Mouse (Mus musculus): ENCODE results near the gene Flt1.

Flt1 gene

GRCm38 (mm10) chr5:147668637-147669344 is 57.0 kb downstream of the Flt1 start:
- in situ Hi-C loops (cut with MboI, MseI): loop anchor here (10.0 kb wide), 2 partner anchors 284 to 1236 kb away; no protein-coding TSS in a partner anchor

DNA sequence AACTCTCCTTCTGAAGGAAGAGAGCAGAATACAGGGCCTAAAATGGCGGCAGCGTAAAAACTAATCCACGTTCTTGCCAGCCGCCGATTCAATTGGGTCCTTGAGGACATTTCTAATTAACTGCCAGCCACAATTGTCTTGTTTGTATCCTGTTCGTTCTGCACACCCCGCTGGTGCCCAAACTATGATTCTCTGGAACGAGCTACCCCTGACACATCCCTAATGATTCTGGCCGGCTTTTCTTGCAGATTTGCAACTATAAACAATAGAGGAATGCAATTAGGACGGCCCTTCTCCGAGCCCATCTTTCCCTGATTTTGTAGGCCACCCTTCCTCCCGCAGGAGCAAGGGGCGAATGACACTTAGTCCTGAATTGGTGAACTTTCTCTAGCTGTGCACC is 59.9 kb downstream of the Flt1 start:
- in situ Hi-C loops (cut with MboI, MseI): loop anchor here (10.0 kb wide), 2 partner anchors 281 to 1239 kb away; no protein-coding TSS in a partner anchor

DNA sequence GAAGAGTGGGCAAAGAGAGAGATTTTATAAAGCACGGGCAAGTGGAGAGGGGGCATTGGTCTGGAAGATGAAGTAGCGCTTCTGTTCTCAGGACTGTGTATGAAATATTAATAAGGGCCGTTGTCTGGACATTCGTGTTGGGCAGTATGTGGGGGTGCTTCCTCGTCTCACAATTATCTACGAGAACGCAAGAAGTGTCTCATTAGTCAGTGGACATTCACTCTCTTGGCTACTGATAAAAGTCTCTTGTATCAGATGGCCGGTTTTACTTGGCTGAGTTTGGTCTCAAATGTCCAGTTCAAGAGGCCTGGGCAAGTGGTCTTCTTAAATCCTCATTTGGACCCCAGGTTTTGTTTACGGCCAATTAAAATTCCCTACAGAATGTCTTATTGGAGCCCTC is 60.4 kb downstream of the Flt1 start:
- in situ Hi-C loops (cut with MboI, MseI): loop anchor here (10.0 kb wide), 2 partner anchors 281 to 1239 kb away; no protein-coding TSS in a partner anchor

DNA sequence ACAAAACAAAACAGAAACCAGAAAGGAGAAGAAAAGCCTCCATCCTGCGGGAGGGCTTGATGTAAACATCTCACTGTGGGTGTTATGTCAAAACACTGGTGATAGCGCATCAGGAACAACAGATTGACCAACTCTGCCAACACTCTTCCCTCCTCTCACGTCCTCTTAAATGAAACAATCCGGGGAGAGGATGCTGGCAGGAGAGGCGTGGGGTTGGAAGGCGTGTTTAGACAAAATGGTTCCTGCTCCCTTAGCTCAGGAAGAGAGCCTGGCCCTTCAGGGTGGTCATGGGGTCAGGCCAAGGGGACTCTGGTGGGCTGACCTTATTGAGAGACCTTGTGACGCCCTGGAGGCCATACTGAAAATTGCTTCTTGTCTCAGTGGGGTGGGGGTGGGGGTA is 65.9 kb downstream of the Flt1 start:
- in situ Hi-C loops (cut with MboI, MseI): loop anchor here (10.0 kb wide), 2 partner anchors 275 to 1245 kb away; no protein-coding TSS in a partner anchor

DNA sequence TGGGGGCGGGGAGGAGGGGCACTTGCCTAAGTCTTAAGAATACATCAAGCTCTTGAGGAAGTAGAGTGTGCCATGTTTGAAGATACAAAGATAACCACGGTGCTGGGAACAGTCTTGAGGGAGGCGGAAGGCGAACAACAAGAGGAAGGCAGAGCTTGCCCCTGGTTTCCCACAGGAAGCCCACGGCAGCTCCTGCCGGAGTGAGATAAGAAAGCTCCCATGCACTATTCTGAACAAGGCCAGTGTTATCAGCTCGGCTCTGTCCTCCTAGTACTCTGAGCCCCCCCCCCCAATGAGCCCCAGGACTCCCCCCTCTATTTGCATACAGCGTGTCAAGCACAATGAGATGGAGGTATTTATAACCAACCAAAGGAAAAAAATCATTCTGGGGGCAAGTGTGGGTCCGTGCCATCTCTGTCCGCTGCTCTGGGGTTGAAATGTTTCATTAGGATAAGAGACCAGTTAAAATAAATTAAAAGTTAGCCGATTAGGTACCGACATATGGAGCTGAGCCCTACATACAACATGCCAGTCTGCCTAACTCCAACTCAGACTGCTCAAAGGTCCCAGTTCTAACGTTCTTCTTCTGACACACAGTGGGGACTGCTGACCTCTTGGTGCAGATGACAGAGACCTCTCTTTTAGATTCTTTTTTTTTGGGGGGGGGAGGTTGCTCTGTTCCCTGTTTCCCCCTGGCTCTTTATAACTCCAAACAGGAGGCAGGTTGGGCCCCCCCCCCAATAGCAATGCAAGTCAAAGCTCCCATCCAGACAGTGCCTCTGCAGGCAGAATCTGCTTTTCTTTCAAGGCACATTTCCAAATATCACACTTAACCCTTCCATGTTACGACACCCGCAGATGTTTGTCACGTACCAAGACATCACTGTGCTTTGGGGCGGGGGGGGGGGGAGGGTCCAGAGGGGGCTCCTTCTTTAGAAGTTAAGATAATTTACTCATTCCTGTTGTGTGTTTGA is 67.6 kb downstream of the Flt1 start:
- in situ Hi-C loops (cut with MboI, MseI): no loop called here

GRCm38 (mm10) chr5:147655761-147656160 is 70.0 kb downstream of the Flt1 start:
- in situ Hi-C loops (cut with MboI, MseI): no loop called here

- in situ Hi-C loops (cut with MboI, MseI): no loop called here
These were observed 74.6 kb downstream of the Flt1 start for GRCm38 (mm10) chr5:147651233-147651632.

- in situ Hi-C loops (cut with MboI, MseI): no loop called here
These were observed 79.4 kb downstream of the Flt1 start for GRCm38 (mm10) chr5:147646351-147646929.

GRCm38 (mm10) chr5:147645001-147645645 is 80.7 kb downstream of the Flt1 start:
- in situ Hi-C loops (cut with MboI, MseI): no loop called here

DNA sequence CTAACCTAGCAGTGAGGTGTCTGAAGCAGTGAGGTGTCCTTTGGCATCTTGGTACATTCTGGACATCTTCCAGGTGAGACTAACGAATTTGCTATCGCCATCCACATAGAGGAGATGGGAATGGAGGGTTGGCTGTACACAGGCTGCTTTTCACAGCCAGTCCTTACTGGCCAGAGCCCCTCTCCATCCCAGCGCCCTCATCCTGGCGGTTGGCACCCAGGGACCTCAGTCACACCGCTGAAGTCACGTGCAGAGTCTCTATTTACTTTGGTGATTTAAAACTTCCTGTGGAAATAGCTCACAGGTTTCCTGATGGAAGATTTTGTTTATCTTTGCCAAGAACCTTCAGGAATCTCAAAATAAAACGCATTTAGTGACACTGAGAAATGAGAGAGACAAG is 84.4 kb downstream of the Flt1 start:
- in situ Hi-C loops (cut with MboI, MseI): no loop called here

DNA sequence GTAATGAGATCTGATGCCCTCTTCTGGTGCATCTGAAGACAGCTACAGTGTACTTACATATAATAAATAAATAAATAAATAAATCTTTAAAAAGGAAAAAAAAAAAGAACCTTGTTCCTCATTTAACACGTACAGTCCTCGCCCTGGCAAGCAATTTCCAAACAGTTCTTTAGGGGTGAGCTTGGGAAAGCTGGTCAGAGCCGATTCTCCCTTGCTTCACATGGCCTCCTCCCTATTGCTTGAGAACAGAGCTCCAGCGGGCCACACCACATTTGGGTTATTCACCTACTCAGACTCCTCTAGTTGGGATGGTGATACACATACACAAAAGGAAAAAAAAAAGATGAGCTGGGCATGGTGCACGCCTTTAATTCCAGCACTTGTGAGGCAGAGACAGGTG is 85.9 kb downstream of the Flt1 start:
- in situ Hi-C loops (cut with MboI, MseI): no loop called here

- in situ Hi-C loops (cut with MboI, MseI): no loop called here
These were observed 89.1 kb downstream of the Flt1 start for GRCm38 (mm10) chr5:147636676-147637075.

DNA sequence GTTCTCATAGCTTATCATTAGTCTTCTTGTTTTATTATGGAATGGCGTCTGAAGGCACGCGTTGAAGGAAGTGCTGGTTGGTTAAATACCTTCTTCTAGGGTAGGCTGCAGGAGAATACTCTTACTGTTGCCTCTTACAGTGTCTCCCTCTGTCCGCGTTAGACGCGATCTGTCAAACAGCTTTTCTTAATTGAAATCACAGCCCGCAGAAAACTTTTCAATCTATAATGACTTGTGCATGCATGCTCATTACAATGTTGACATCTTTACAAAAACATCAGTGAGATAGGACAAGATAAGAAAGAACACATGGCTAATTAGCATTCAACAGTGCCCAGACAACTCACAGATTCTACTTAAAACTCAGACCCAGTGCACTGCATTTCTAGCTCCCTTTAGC is 89.9 kb downstream of the Flt1 start:
- in situ Hi-C loops (cut with MboI, MseI): no loop called here

- in situ Hi-C loops (cut with MboI, MseI): no loop called here
These were observed 91.8 kb downstream of the Flt1 start for GRCm38 (mm10) chr5:147634016-147634415.

DNA sequence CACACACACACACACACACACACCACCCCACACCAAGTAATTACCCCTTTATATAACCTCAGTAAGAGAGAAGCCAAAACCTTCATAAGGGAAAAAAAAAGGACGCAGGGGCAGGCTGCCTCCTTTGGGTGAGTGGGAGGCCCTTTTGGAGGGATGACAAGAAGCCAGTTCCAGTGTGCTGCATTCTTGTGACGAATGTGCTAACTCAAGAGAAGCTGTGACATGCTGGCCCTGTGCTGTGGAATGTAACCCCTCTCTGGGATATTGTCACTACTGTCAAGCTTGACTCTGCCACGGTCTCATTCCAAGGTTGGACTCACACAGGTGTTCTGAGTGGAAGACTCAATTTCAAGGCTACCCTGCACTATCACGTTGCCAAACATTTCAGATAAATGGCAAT is 93.1 kb downstream of the Flt1 start:
- in situ Hi-C loops (cut with MboI, MseI): no loop called here

DNA sequence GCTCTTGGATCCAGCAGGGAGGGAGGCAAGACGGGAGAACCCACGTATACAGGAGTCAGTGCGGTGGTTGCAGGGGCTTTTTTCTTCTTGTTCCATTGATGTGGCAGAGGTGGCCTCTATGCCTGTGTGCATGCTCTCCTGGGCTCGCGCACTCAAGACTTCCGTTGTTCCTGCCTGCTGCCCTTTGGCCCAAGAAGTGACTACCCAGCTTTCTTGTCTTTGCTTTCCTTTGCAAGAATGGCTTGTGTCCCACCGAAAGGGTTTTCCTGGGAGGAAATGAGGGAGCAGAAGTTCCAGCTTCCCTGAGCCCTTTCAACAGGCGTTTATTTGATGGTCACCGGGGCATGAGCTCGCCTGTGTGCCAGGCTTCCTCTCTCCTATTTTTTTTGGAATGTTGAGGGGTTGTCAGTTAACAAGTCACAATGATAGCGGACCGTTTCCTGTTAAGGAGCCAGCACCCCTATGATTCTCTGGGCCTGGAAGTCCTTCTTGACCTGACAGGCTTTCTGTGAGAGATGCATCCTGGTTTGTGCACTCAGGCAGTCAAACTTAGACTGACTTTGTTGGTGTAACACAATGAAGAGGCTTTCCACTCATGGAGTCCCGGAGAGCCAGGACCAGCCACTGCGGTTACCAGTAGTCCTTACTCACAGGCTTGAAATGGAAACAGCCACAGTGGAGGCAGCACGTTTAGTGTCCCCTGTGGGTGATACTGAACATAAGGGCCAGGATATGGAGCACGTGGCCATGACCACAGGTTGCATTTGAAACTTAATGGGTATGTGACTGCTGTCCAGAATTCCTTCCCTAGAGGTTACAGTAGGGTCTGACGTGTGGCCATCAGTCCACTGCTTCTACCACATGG is 95.2 kb downstream of the Flt1 start:
- in situ Hi-C loops (cut with MboI, MseI): no loop called here

DNA sequence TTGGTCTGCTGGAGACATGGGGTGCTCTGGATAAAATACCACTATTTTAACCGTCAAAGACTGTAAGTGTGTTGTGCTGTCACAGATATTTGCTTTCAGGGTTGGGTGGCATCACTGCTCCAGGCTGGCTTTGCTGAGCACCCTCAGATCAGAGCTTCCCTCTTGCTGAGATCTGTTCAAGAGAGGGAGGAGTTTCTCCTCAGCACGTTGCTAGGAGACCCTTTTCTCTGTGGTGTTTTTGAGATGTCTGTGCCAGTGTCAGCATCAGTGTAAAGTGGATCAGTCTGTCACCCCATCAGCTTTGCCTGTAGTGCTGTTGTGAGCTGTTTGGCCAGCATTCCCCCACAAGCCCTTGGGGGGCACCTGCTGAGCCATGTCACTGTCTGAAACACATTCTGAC is 98.9 kb downstream of the Flt1 start:
- in situ Hi-C loops (cut with MboI, MseI): no loop called here

- in situ Hi-C loops (cut with MboI, MseI): no loop called here
These were observed 102.1 kb downstream of the Flt1 start for GRCm38 (mm10) chr5:147623747-147624146.

DNA sequence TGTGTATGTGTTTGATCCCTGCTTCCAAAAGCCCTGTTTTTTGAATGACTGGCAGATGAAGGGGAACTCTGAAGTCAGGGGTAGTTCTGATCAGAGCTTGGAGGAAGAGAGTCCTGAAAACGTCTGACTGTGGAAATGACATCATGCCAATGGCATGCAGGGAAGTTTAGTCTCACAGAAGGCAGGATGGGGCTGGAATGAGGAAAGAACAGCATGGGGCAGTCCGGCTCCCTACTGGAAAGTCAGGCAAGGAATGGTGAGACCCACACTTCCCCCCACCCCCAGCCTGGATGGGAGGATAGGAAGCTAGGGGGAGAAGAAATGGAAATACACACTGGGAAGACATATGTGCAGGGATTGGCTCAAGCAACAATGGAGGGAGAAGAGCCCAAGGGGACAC is 105.6 kb downstream of the Flt1 start:
- in situ Hi-C loops (cut with MboI, MseI): no loop called here

DNA sequence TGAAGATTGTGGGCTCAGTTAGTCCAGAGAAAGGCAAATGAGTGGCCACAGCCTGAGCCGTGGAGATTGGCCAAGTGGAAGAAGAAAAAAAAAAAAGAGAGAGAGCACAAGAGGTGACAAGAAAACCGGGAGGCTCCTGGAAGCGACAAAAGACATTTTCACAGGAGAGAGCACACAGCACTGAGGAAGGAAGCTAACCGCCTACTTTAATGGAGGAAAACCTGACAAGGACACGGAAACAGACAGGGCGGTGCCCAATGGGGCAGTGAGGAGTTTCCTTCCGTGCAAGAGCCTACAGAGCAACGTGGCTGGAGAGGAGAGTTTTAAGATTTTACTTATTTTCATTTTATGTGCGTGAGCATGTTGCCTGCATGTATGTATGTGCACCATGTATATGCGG is 107.6 kb downstream of the Flt1 start:
- in situ Hi-C loops (cut with MboI, MseI): no loop called here

GRCm38 (mm10) chr5:147616450-147616849 is 109.4 kb downstream of the Flt1 start:
- in situ Hi-C loops (cut with MboI, MseI): no loop called here

Measured in T-helper 2 cell (primary cell).